Mouse (Mus musculus) cerebellum, adult 2 months (tissue): ENCODE results near the gene Mtmr3.

Experiments
- CTCF ChIP-seq: fragments of 200-500 bp; IDR thresholded peaks from 2 replicates; pipeline ENCODE4 v1.5.1; 2011; ENCODE audit warnings: low read depth, mild to moderate bottlenecking, control low read depth, low read length, moderate library complexity, borderline replicate concordance; ENCODE audit not compliant: insufficient read depth
- POLR2A ChIP-seq: fragments of 200-500 bp; IDR thresholded peaks from 2 replicates; pipeline ENCODE4 v1.6.1; 2011; ENCODE audit warnings: low read length, control low read depth, borderline replicate concordance; ENCODE audit not compliant: insufficient read depth

DNA sequence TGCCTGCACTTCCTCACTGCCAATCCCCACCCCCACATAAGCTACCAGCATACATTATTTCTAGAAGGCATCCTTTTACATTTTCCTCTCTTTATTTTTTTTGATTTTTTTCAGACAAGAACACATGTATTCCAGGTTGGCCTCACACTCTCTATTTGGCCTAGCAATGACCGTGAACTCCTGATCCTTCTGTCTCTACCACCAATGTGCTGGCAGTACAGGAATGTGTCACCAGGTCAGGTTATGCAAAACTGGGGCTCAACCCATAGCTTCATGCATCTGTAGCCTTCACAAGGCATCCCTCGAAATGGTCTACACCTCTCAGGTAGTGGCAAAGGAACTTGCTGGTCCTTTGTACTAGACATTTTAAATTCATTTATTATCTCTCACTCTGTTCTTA, 105.9 kb downstream of the Mtmr3 start:
- TF ChIP-seq CTCF (no peak), POLR2A (no peak)
